Mouse (Mus musculus) midbrain, postnatal 0 days (tissue): ENCODE measurements at regions not wholly inside any gene's neighbourhood (a gene's known extent, or its start where the extent isn't known, plus 50 kb on each side); places are given as distances from the start of the nearest gene placed in this dataset.

ENCODE experiments used
- ATAC-seq: fragments of 200-750 bp; cut with Nextera tagmentation; 2 replicates; pipeline ENCODE4 v1.8.0; 2017; ENCODE audit warnings: moderate number of reproducible peaks, mild to moderate bottlenecking, moderate TSS enrichment, moderate library complexity; ENCODE audit not compliant: low FRiP score
- DNase-seq: peaks from one replicate; pipeline ENCODE4 v3.0.0-alpha.2; 2015; ENCODE audit warnings: low spot score
- H3K27ac ChIP-seq: fragments of 300-500 bp; sonication (generic); 2 replicates; pipeline ENCODE4 v1.5.1; 2014; ENCODE audit warnings: low read depth, mild to moderate bottlenecking, low read length, mixed read lengths
- H3K27me3 ChIP-seq: fragments of 300-500 bp; sonication (generic); 2 replicates; pipeline ENCODE4 v1.6.1; 2014; ENCODE audit warnings: low read length, control low read depth, mixed read lengths; ENCODE audit not compliant: insufficient read depth
- H3K36me3 ChIP-seq: fragments of 300-500 bp; sonication (generic); 2 replicates; pipeline ENCODE4 v1.6.1; 2014; ENCODE audit warnings: low read length, control low read depth, mixed read lengths; ENCODE audit not compliant: insufficient read depth
- H3K4me1 ChIP-seq: fragments of 300-500 bp; sonication (generic); 2 replicates; pipeline ENCODE4 v1.6.1; 2014; ENCODE audit warnings: mild to moderate bottlenecking, control low read depth, antibody characterized with exemption, low read length, mixed read lengths; ENCODE audit not compliant: insufficient read depth
- H3K4me2 ChIP-seq: fragments of 300-500 bp; sonication (generic); 2 replicates; pipeline ENCODE4 v1.6.1; 2014; ENCODE audit warnings: low read depth, mild to moderate bottlenecking, low read length, mixed read lengths; ENCODE audit not compliant: poor library complexity, severe bottlenecking
- H3K4me3 ChIP-seq: fragments of 300-500 bp; sonication (generic); 2 replicates; pipeline ENCODE4 v1.5.1; 2014; ENCODE audit warnings: low read depth, mild to moderate bottlenecking, low read length, moderate library complexity
- H3K9ac ChIP-seq: fragments of 300-500 bp; sonication (generic); replicated peaks from 2 replicates; pipeline ENCODE4 v1.6.1; 2014; ENCODE audit warnings: mild to moderate bottlenecking, low read length, moderate library complexity, mixed read lengths; ENCODE audit not compliant: poor library complexity, severe bottlenecking
- H3K9me3 ChIP-seq: fragments of 300-500 bp; sonication (generic); 2 replicates; pipeline ENCODE4 v1.6.1; 2016; ENCODE audit warnings: low read length, control low read depth
- CTCF ChIP-seq: IDR thresholded peaks from 2 replicates; pipeline ENCODE4 v1.5.1; 2016; ENCODE audit warnings: antibody characterized with exemption, mild to moderate bottlenecking
- WGBS: fragments of 180-500 bp; shearing (Covaris S2); extraction: QIAGEN DNeasy Blood & Tissue Kit; methylation state at CpG from one replicate; pipeline ENCODE4 v1.1.7; 2014; 5-methylcytosine and 5-hydroxymethylcytosine counted together

GRCm38 (mm10) chr1:90268131-90268691 lies 64.4 kb downstream of the Ackr3 start:
- WGBS: 52% methylated on average over 17 of the region's 17 CpGs

DNA sequence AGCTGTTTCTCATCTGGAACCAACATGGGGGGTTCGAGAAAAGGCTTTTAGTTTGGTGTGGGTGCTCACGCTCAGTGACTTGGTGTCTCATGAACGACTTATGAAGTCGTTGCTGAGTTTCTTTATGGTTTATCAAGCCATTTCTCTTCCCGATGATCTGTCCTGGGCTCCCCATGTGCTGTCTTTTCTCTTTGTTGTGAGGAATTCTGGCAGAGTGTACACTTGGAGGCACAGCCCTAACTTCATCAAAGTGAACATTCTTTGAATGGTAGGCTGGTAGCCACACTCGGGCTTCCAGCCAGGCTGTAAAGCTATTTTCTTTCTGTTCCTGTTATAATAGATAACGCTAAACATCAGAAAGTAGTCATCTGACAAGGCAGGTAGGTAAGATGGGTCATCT lies 65.2 kb downstream of the Ackr3 start:
- TF ChIP-seq CTCF: no peak
- no peaks in the 10 kb centered on the region for H3K36me3 ChIP-seq
- no peaks in the 10 kb centered on the region for H3K4me1 ChIP-seq
- H3K4me2 ChIP-seq: no peak overlapping the region
- no peaks in the 10 kb centered on the region for H3K27me3 ChIP-seq
- H3K9ac ChIP-seq: no peak overlapping the region
- no peak overlapping the region for H3K27ac ChIP-seq
- no peak overlapping the region for H3K4me3 ChIP-seq
- H3K9me3 ChIP-seq: no peaks in the 10 kb centered on the region
- ATAC-seq (no peak), DNase-seq (no peak)
- 78% methylated on average over 7 of the region's 7 CpGs for WGBS

More at GRCm38 (mm10) chr1:90268131-90268691, 64.4 kb downstream of the Ackr3 start:
- H3K9me3 ChIP-seq: no peaks in the 10 kb centered on the region
- TF ChIP-seq CTCF: no peak
- H3K27ac ChIP-seq: no peak overlapping the region
- no peak overlapping the region for H3K4me3 ChIP-seq
- no peaks in the 10 kb centered on the region for H3K36me3 ChIP-seq
- no peak overlapping the region for H3K4me2 ChIP-seq
- H3K27me3 ChIP-seq: no peaks in the 10 kb centered on the region
- no peak overlapping the region for H3K9ac ChIP-seq
- H3K4me1 ChIP-seq: no peaks in the 10 kb centered on the region
- peak; percentile 83 for DNase-seq
- ATAC-seq: no peak

DNA sequence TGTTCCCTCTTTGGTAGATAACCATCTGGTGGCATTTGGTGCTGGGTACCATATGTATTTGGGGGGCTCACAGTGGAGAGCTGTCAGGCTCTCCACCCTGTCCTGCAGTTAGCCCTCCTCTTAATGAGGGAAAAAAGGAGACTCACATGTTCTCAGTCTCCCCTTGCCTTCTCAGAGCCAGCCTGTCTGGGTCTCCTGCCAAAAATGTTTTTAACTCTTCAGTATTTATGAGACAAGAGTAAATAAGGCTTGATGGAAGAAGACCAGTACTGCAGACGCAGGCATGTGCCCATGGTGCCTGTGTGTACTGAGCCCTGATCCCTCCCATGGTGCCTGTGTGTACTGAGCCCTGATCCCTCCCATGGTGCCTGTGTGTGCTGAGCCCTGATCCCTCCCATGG lies 66.1 kb downstream of the Ackr3 start:
- ATAC-seq (no peak), DNase-seq (no peak)
- H3K27ac ChIP-seq: no peak overlapping the region
- no peaks in the 10 kb centered on the region for H3K36me3 ChIP-seq
- no peak overlapping the region for H3K4me2 ChIP-seq
- H3K4me3 ChIP-seq: no peak overlapping the region
- H3K4me1 ChIP-seq: no peaks in the 10 kb centered on the region
- TF ChIP-seq CTCF: no peak
- H3K27me3 ChIP-seq: no peaks in the 10 kb centered on the region
- WGBS: 81% methylated on average over 1 of the region's 1 CpGs
- H3K9ac ChIP-seq: no peak overlapping the region
- H3K9me3 ChIP-seq: no peaks in the 10 kb centered on the region

DNA sequence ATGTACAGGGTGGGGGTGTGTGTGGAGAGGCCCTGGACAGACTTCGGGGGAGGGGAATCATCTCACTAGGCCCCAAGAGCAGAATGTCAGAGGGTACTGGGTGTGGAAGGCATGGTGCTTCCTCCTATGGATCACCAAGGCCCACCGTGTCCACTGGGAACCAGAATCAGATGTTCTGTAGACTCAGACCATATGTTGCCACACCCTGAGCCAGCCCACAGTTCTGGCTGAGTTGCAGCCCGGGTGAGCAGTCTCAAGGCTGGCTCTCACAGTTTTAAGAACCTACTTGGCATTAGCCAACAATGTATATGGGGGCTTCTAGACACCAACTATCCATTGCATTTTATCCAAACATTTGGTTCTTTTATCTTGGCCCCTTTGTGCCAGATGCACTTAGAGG lies 67.5 kb downstream of the Ackr3 start:
- TF ChIP-seq CTCF: no peak
- Histone ChIP-seq H3K27ac (no peak overlapping the region), H3K9ac (no peak overlapping the region), H3K4me3 (no peak overlapping the region), H3K36me3 (no peaks in the 10 kb centered on the region), H3K9me3 (no peaks in the 10 kb centered on the region), H3K4me1 (no peaks in the 10 kb centered on the region), H3K4me2 (no peak overlapping the region), H3K27me3 (no peaks in the 10 kb centered on the region)
- WGBS: 92% methylated on average over 3 of the region's 3 CpGs
- ATAC-seq: no peak
- no peak for DNase-seq

- Histone ChIP-seq H3K27me3 (no peaks in the 10 kb centered on the region), H3K27ac (no peak overlapping the region), H3K36me3 (no peaks in the 10 kb centered on the region), H3K9ac (no peak overlapping the region), H3K9me3 (no peaks in the 10 kb centered on the region), H3K4me1 (0 out of 2 replicates have a peak, but pooled peaks cover 3% of the 10 kb centered on the region), H3K4me2 (no peak overlapping the region), H3K4me3 (no peak overlapping the region)
- WGBS: 96% methylated on average over 5 of the region's 5 CpGs
- peak; percentile 31 for TF ChIP-seq CTCF
- ATAC-seq (no peak), DNase-seq (no peak)
These were observed 68.6 kb downstream of the Ackr3 start for GRCm38 (mm10) chr1:90272411-90272810.

DNA sequence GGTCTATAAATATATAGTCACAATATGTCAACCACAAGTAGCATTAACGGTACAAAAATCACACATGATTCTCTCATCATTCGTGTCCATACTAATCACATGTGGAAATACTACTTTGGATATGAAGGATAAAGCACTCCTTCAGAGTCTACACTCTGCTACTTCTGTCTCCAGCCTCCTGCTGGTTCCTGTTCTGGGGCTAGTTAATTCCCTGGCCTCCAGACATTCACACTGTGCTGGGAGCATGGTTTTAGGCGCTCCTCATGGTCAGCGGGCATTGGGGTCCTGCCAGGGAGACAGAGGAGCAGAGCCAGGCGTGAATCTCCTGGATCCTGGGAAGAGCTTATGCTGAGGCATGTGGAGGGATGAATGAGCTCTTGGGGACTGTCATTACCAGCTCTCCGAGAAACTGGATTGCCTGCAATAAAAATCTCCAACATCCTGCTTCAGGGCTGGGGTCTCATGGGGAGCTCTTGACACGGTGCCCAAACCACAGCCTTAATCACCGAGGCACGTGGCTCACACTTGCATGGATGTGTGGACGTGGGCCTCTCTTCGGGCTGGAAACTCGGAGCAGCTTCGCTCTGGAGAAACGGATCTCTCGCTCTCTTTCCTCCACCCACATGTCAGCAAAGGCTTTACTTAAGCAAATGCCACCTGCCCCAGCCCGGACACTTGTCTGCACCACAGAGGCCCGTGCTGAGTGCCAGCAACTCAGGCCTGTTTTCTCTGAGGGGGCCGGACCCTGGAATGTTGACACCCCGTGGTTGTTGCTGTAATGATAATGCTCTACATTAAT lies 69.2 kb downstream of the Ackr3 start:
- no peak overlapping the region for H3K27ac ChIP-seq
- H3K9me3 ChIP-seq: no peaks in the 10 kb centered on the region
- no peak overlapping the region for H3K9ac ChIP-seq
- H3K4me2 ChIP-seq: no peak overlapping the region
- no peak for TF ChIP-seq CTCF
- no peak for ATAC-seq
- H3K4me3 ChIP-seq: no peak overlapping the region
- 0 out of 2 replicates have a peak, but pooled peaks cover 7% of the 10 kb centered on the region for H3K4me1 ChIP-seq
- no peaks in the 10 kb centered on the region for H3K36me3 ChIP-seq
- WGBS: 77% methylated on average over 19 of the region's 19 CpGs
- H3K27me3 ChIP-seq: no peaks in the 10 kb centered on the region
- peak; percentile 57 for DNase-seq
